ENCODE assay signal across 7 mouse cellular contexts in genomic region chr19:45648469-45648868, GRCm38 (mm10). TPM values are rescaled to one million over a fixed set of nuclear protein-coding genes. Genes with fewer than 3 reads are reported as not detected.
DNase-seq lines count a peak whose midpoint lies in the region; ATAC-seq and TF ChIP-seq lines count a peak whose summit lies in the region.
"Not testable (repeated sequence)": the region's sequence is repeated elsewhere in the genome, so short reads cannot be mapped to it uniquely, and the experiment has no call there.

No protein-coding gene starts in this region.

- H3K27ac ChIP-seq in embryonic facial prominence, embryonic 13.5 days; heart, embryonic 14.5 days (replicated peaks in 1 of 2; ENCODE audit: control insufficient read depth in 1 of 2, insufficient read depth in 1 of 2, low read depth in 2 of 2, low read length in 2 of 2); hindbrain, embryonic 16.5 days (ENCODE audit: low read depth, low read length); intestine, postnatal 0 days (ENCODE audit: low read depth, low read length); limb, embryonic 13.5 days; liver, embryonic 14.5 days; stomach, embryonic 14.5 days (ENCODE audit: low read length): not testable (repeated sequence)

- not testable (repeated sequence) for H3K4me3 ChIP-seq in embryonic facial prominence, embryonic 13.5 days; heart, embryonic 14.5 days (ENCODE audit: control insufficient read depth in 1 of 2, insufficient read depth in 1 of 2, low read depth in 1 of 2, low read length in 2 of 2); hindbrain, embryonic 16.5 days (ENCODE audit: low read length); intestine, postnatal 0 days (ENCODE audit: low read depth, low read length); limb, embryonic 13.5 days; liver, embryonic 14.5 days (ENCODE audit: insufficient read depth in 1 of 2, low read depth in 2 of 2, low read length in 2 of 2); stomach, embryonic 14.5 days (ENCODE audit: low read depth, low read length)

- not testable (repeated sequence) for TF ChIP-seq CTCF in intestine, postnatal 0 days (IDR thresholded peaks at IDR 0.05; ENCODE audit: low read depth); liver, embryonic 14.5 days (IDR thresholded peaks at IDR 0.05; ENCODE audit: low read depth)

- 92% methylated on average over 6 of the region's 6 CpGs for WGBS in embryonic facial prominence, embryonic 13.5 days
- WGBS in heart, embryonic 14.5 days, result 90% methylated on average over 6 of the region's 6 CpGs
- 96% methylated on average over 6 of the region's 6 CpGs for WGBS in hindbrain, embryonic 16.5 days
- 92% methylated on average over 6 of the region's 6 CpGs for WGBS in intestine, postnatal 0 days
- WGBS in limb, embryonic 13.5 days, result 91% methylated on average over 6 of the region's 6 CpGs
- WGBS in liver, embryonic 14.5 days (ENCODE audit: insufficient replicate concordance), result 81% methylated on average over 6 of the region's 6 CpGs
- WGBS in stomach, embryonic 14.5 days, result 92% methylated on average over 6 of the region's 6 CpGs

- not testable (repeated sequence) for H3K9ac ChIP-seq in embryonic facial prominence, embryonic 13.5 days; heart, embryonic 14.5 days (ENCODE audit: low read length); hindbrain, embryonic 16.5 days (ENCODE audit: low read depth, low read length); intestine, postnatal 0 days (ENCODE audit: low read depth, low read length); limb, embryonic 13.5 days; liver, embryonic 14.5 days (replicated peaks); stomach, embryonic 14.5 days (replicated peaks; ENCODE audit: low read depth, low read length)

- H3K4me2 ChIP-seq in embryonic facial prominence, embryonic 13.5 days; heart, embryonic 14.5 days (ENCODE audit: low read length); hindbrain, embryonic 16.5 days (ENCODE audit: low read length); intestine, postnatal 0 days (replicated peaks; ENCODE audit: low read depth); limb, embryonic 13.5 days (replicated peaks); liver, embryonic 14.5 days (ENCODE audit: low read depth); stomach, embryonic 14.5 days (replicated peaks; ENCODE audit: low read depth, low read length): not testable (repeated sequence)

- not testable (repeated sequence) for DNase-seq in liver, embryonic 14.5 days (ENCODE audit: low read depth in 3 of 3, low spot score in 3 of 3)

- peak; percentile 79; the same call in 1 of the 2 replicates for ATAC-seq in embryonic facial prominence, embryonic 13.5 days (ENCODE audit: insufficient number of reproducible peaks, insufficient read depth, low FRiP score, low TSS enrichment, low read depth)
- peak; percentile 62; the same call in 1 of the 2 replicates for ATAC-seq in heart, embryonic 14.5 days (ENCODE audit: insufficient number of reproducible peaks, insufficient read depth, low FRiP score, low read depth)
- ATAC-seq in hindbrain, embryonic 16.5 days, result 0 out of 2 replicates have a peak, but pooled peaks have one; percentile 61
- peak; percentile 76 for ATAC-seq in intestine, postnatal 0 days
- ATAC-seq in limb, embryonic 13.5 days (ENCODE audit: low FRiP score, low read depth), result peak; percentile 63; the same call in 1 of the 2 replicates
- ATAC-seq in liver, embryonic 14.5 days (ENCODE audit: insufficient read depth), result 0 out of 2 replicates have a peak, but pooled peaks have one; percentile 55
- ATAC-seq in stomach, embryonic 14.5 days (ENCODE audit: insufficient number of reproducible peaks, insufficient read depth, low FRiP score, low read depth), result peak; percentile 70

- not testable (repeated sequence) for TF ChIP-seq EP300 in liver, embryonic 14.5 days (IDR thresholded peaks at IDR 0.05; ENCODE audit: low read depth)

- peaks cover 37% of the 10 kb centered on the region for H3K4me1 ChIP-seq in embryonic facial prominence, embryonic 13.5 days
- H3K4me1 ChIP-seq in heart, embryonic 14.5 days (ENCODE audit: control insufficient read depth in 2 of 2, insufficient read depth in 2 of 2, low read length in 2 of 2), result peaks cover 9 to 21% of the 10 kb centered on the region in 2 experiments; a peak in 3 of 4 replicates
- not testable (repeated sequence) for H3K4me1 ChIP-seq in hindbrain, embryonic 16.5 days (ENCODE audit: control insufficient read depth, insufficient read depth, low read depth, low read length); intestine, postnatal 0 days (replicated peaks; ENCODE audit: control insufficient read depth, insufficient read depth, low read length)
- peaks cover 39% of the 10 kb centered on the region for H3K4me1 ChIP-seq in limb, embryonic 13.5 days
- H3K4me1 ChIP-seq in liver, embryonic 14.5 days (replicated peaks; ENCODE audit: control insufficient read depth in 2 of 2, insufficient read depth in 2 of 2, low read length in 1 of 2), result peaks cover 16 to 20% of the 10 kb centered on the region in 2 experiments
- H3K4me1 ChIP-seq in stomach, embryonic 14.5 days (ENCODE audit: control insufficient read depth, insufficient read depth, low read length), result peaks cover 13% of the 10 kb centered on the region; the same call in 1 of the 2 replicates

- H3K36me3 ChIP-seq in embryonic facial prominence, embryonic 13.5 days; heart, embryonic 14.5 days (ENCODE audit: control insufficient read depth, insufficient read depth, low read length); hindbrain, embryonic 16.5 days (ENCODE audit: control insufficient read depth, insufficient read depth, low read length); intestine, postnatal 0 days (ENCODE audit: control insufficient read depth, insufficient read depth); limb, embryonic 13.5 days; liver, embryonic 14.5 days (replicated peaks; ENCODE audit: control insufficient read depth, insufficient read depth, low read depth); stomach, embryonic 14.5 days (ENCODE audit: control insufficient read depth, insufficient read depth, low read length): not testable (repeated sequence)

- H3K9me3 ChIP-seq in embryonic facial prominence, embryonic 13.5 days; heart, embryonic 14.5 days (ENCODE audit: control insufficient read depth, low read length); hindbrain, embryonic 16.5 days (ENCODE audit: control insufficient read depth, low read length); intestine, postnatal 0 days (ENCODE audit: control insufficient read depth); limb, embryonic 13.5 days; liver, embryonic 14.5 days (ENCODE audit: control insufficient read depth, low read length); stomach, embryonic 14.5 days (ENCODE audit: control insufficient read depth, low read depth, low read length): not testable (repeated sequence)

- not testable (repeated sequence) for H3K27me3 ChIP-seq in embryonic facial prominence, embryonic 13.5 days; heart, embryonic 14.5 days (ENCODE audit: control insufficient read depth, insufficient read depth, low read length); hindbrain, embryonic 16.5 days (replicated peaks; ENCODE audit: control insufficient read depth, insufficient read depth, low read length); intestine, postnatal 0 days (replicated peaks; ENCODE audit: control insufficient read depth, insufficient read depth, low read length); limb, embryonic 13.5 days; liver, embryonic 14.5 days (ENCODE audit: control insufficient read depth, insufficient read depth, low read length); stomach, embryonic 14.5 days (ENCODE audit: control insufficient read depth, insufficient read depth, low read length)

RNA-seq across cellular contexts. Expression of gene Fbxw4, which starts 11.6 kb away (rescaled TPM):
- 6.2 and 6.9 TPM in 2 replicates for polyA plus RNA-seq in embryonic facial prominence, embryonic 13.5 days (2015; fragmentation: Nextera tagmentation; extraction: Ambion mirVana)
- 4.1 and 6.3 TPM in 2 replicates for polyA plus RNA-seq in heart, embryonic 14.5 days (2014; fragmentation: Nextera tagmentation; extraction: Ambion mirVana)
- polyA plus RNA-seq in hindbrain, embryonic 16.5 days (2015; fragmentation: Nextera tagmentation; extraction: Ambion mirVana), result 5.3 and 6.7 TPM in 2 replicates
- 2.6 and 3.3 TPM in 2 replicates for polyA plus RNA-seq in intestine, postnatal 0 days (2015; fragmentation: Nextera tagmentation; extraction: Ambion mirVana)
- polyA plus RNA-seq in limb, embryonic 13.5 days (2015; fragmentation: Nextera tagmentation; extraction: Ambion mirVana), result 4.5 and 5.6 TPM in 2 replicates
- polyA plus RNA-seq in liver, embryonic 14.5 days (2012; rRNA removed), result 14.5 and 18.9 TPM in 2 replicates
- 2.5 and 3.1 TPM in 2 replicates for polyA plus RNA-seq in liver, embryonic 14.5 days (2014; fragmentation: Nextera tagmentation; extraction: Ambion mirVana)
- 7.2 and 9.4 TPM in 2 replicates for polyA plus RNA-seq in stomach, embryonic 14.5 days (2014; fragmentation: Nextera tagmentation; extraction: Ambion mirVana)
